Mouse (Mus musculus): ENCODE data around the gene Spaca5. TPM values are rescaled to one million over a fixed set of nuclear protein-coding genes. Genes with fewer than 3 reads are reported as not detected.

The Spaca5 gene
- polyA plus RNA-seq (2014; fragmentation: Nextera tagmentation; extraction: Ambion mirVana) = not detected in 2 replicates

GRCm38 (mm10) chrX:21068106-21068505 is at the start of gene Spaca5:
TSS of gene Spaca5 (plus strand) at chrX:21068406.
- DNase-seq (ENCODE audit: low spot score) (no peak), ATAC-seq (ENCODE audit: low FRiP score) (no peak)
- H3K4me3 ChIP-seq (replicated peaks; ENCODE audit: low read length) = no peak within 1 kb of the TSS
- H3K9ac ChIP-seq = no peak within 1 kb of the TSS
- no peak within 1 kb of the TSS for H3K27ac ChIP-seq
- no peaks in the 10 kb centered on the region for H3K27me3 ChIP-seq (ENCODE audit: control insufficient read depth, insufficient read depth, low read length)
- H3K4me2 ChIP-seq (replicated peaks) = no peak within 1 kb of the TSS
- H3K4me1 ChIP-seq (replicated peaks; ENCODE audit: control insufficient read depth, insufficient read depth, low read length) = no peaks in the 10 kb centered on the region
- no peaks in the 10 kb centered on the region for H3K9me3 ChIP-seq (ENCODE audit: control insufficient read depth, low read length)
- H3K36me3 ChIP-seq (replicated peaks; ENCODE audit: control insufficient read depth, insufficient read depth) = no peaks in the 10 kb centered on the region

DNA sequence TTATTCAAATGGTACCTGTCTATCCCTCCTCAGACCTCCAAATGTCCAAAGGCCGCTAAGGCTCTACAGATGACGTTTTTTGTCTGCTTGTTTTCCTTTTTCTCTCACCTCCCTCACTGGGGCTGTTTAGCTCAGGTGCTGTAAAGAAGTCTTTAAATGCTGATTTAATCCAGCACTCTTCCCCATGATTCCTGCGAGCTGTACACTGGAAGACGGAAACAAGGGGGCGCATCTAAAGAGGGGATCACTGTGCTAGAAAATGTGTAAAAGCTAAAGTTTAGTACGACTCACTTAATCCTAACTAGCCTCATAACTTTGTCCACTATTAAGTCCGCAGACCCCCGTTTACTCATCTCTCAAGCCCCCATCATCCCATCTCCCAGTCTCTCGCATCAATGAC is 6.7 kb upstream of the Spaca5 start:
- H3K9ac ChIP-seq = peak overlapping the region; percentile 62
- peak overlapping the region; percentile 53 for H3K4me2 ChIP-seq (replicated peaks)
- H3K27ac ChIP-seq = peak overlapping the region; percentile 66
- H3K9me3 ChIP-seq (ENCODE audit: control insufficient read depth, low read length) = no peaks in the 10 kb centered on the region
- peak overlapping the region; percentile 46 for H3K4me3 ChIP-seq (replicated peaks; ENCODE audit: low read length)
- no peak for DNase-seq (ENCODE audit: low spot score)
- H3K4me1 ChIP-seq (replicated peaks; ENCODE audit: control insufficient read depth, insufficient read depth, low read length) = no peaks in the 10 kb centered on the region; the same call in 1 of the 2 replicates
- WGBS = 25% methylated on average over 9 of the region's 9 CpGs
- H3K36me3 ChIP-seq (replicated peaks; ENCODE audit: control insufficient read depth, insufficient read depth) = no peaks in the 10 kb centered on the region
- peak; percentile 54; the same call in 1 of the 2 replicates for ATAC-seq (ENCODE audit: low FRiP score)
- H3K27me3 ChIP-seq (ENCODE audit: control insufficient read depth, insufficient read depth, low read length) = no peaks in the 10 kb centered on the region

DNA sequence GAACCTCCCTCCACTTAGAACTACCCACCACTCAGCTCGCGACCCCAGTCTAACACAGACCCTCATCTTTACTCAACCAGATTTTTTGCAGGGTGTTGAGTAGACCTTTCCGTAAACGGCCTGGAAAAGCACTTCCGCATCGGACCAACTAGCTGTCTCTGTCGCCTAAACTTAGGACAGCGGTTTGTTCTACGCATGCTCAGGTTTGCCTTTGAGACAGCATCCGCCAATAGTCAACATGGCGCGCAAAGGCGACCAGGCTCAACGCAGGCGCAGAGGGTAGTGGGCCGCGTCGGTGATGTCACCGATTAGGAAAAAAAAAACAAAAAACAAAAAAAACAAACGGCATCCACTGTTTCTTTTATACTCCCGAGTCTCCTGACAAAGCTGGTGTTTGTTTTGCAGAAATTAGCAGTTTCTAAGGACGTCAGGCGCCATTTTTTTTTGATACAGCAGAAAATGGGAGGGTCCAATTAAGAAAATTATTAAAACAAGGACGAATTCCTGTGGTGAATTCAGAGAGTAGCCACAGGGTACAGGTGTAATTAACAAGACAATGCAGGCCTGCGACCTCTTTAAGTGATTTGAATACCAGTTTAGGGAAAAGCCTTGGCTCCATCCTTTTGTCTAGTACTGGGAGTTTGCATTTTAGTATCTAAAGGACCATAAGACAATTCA is 6.2 kb upstream of the Spaca5 start, which contains the start of gene Zfp182:
Gene Zfp182, minus strand, starts transcription at position 451 of the 678 bp plus-strand sequence.
- no peaks in the 10 kb centered on the region for H3K9me3 ChIP-seq (ENCODE audit: control insufficient read depth, low read length)

GRCm38 (mm10) chrX:21062544-21062890 is 5.7 kb upstream of the Spaca5 start:
- Histone ChIP-seq H3K9me3 (ENCODE audit: control insufficient read depth, low read length) (no peaks in the 10 kb centered on the region), H3K27me3 (ENCODE audit: control insufficient read depth, insufficient read depth, low read length) (no peaks in the 10 kb centered on the region), H3K4me1 (replicated peaks; ENCODE audit: control insufficient read depth, insufficient read depth, low read length) (no peaks in the 10 kb centered on the region; the same call in 1 of the 2 replicates), H3K4me2 (replicated peaks) (peak overlapping the region; percentile 42), H3K4me3 (replicated peaks; ENCODE audit: low read length) (peak overlapping the region; percentile 46), H3K9ac (peak overlapping the region; percentile 39), H3K36me3 (replicated peaks; ENCODE audit: control insufficient read depth, insufficient read depth) (no peaks in the 10 kb centered on the region), H3K27ac (peak overlapping the region; percentile 66)
- 83% methylated on average over 3 of the region's 3 CpGs for WGBS
- ATAC-seq (ENCODE audit: low FRiP score) (peak; percentile 39; the same call in 1 of the 2 replicates), DNase-seq (ENCODE audit: low spot score) (no peak)

More for the DNA sequence above, 6.2 kb upstream of the Spaca5 start, which contains the start of gene Zfp182:
- DNase-seq (ENCODE audit: low spot score) = peak; percentile 83
- Histone ChIP-seq H3K9ac (peak within 1 kb of the TSS; percentile 62), H3K4me2 (replicated peaks) (peak within 1 kb of the TSS; percentile 53), H3K36me3 (replicated peaks; ENCODE audit: control insufficient read depth, insufficient read depth) (no peaks in the 10 kb centered on the region), H3K4me3 (replicated peaks; ENCODE audit: low read length) (peak within 1 kb of the TSS; percentile 46), H3K4me1 (replicated peaks; ENCODE audit: control insufficient read depth, insufficient read depth, low read length) (no peaks in the 10 kb centered on the region; the same call in 1 of the 2 replicates), H3K27ac (peak within 1 kb of the TSS; percentile 66), H3K27me3 (ENCODE audit: control insufficient read depth, insufficient read depth, low read length) (no peaks in the 10 kb centered on the region)
- ATAC-seq (ENCODE audit: low FRiP score) = peak; percentile 99
- WGBS = 20% methylated on average over 25 of the region's 25 CpGs

DNA sequence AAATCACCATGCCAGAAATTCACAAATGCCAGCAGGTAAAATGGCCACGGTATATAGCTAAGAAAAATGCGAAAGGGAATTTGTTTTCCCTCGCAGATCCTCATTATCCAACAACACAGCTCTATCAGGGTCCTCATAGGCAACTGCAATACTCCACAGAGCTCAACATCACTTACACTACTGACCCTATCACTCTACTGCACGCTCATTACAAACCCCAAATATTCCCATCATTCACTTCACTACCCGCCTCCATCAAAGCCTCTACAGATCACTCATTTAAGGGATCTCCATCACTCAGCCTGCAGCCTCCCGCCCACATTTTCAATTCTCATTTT is 20.4 kb downstream of the Spaca5 start:
- peak overlapping the region; percentile 86 for H3K27ac ChIP-seq
- H3K4me1 ChIP-seq (replicated peaks; ENCODE audit: control insufficient read depth, insufficient read depth, low read length) = no peaks in the 10 kb centered on the region
- peak overlapping the region; percentile 56 for H3K4me2 ChIP-seq (replicated peaks)
- peak; percentile 23 for DNase-seq (ENCODE audit: low spot score)
- peak overlapping the region; percentile 41 for H3K4me3 ChIP-seq (replicated peaks; ENCODE audit: low read length)
- peak; percentile 50; the same call in 1 of the 2 replicates for ATAC-seq (ENCODE audit: low FRiP score)
- H3K27me3 ChIP-seq (ENCODE audit: control insufficient read depth, insufficient read depth, low read length) = no peaks in the 10 kb centered on the region
- peak overlapping the region; percentile 52 for H3K9ac ChIP-seq
- WGBS = 30% methylated on average over 6 of the region's 6 CpGs
- peaks cover 5% of the 10 kb centered on the region; the same call in 1 of the 2 replicates for H3K9me3 ChIP-seq (ENCODE audit: control insufficient read depth, low read length)
- no peaks in the 10 kb centered on the region; the same call in 1 of the 2 replicates for H3K36me3 ChIP-seq (replicated peaks; ENCODE audit: control insufficient read depth, insufficient read depth)

DNA sequence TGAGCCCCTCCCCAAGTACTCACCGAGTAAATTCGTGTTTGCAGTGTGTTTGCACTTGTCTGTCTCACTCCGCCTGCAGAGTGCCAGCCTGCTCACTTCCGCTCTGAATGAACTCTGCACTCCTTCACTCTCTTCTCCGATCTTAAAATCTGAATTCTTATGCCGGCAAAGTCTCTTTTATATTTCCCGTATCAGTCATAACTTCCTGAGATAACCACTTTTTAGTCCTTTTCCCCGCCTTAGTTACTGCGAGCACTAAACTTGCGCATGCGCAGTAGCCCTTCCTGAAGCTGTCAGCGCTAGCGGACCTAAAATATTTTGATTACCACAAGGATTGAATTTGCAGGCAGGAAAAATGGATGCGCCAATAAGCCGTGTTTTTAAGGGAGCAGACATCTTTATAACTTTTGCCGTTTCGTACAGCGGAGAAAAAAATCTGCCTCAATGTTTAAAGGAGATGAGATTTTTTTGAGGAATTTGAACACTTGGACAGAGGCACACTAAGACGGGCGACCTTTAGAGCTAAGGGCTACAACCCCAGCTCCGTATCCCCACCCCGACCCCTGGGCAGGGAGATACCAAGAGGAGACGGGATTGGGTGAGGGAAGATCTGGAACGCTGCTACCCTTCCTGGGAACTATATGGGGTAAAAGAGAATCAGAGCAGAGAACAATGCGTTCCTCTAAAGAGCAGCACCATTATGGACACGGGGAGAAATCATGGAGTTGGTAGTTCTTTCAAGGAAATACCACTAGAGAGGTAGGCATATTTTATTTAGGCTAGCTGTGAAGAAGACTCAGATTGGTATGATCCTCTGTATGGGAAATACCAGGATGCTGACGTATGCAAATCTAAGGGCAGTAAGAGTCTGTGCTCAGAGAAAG is 21.0 kb downstream of the Spaca5 start, which contains the start of gene Zfp300:
Gene Zfp300, minus strand, starts transcription at position 545 of the 884 bp plus-strand sequence.
- Histone ChIP-seq H3K4me1 (replicated peaks; ENCODE audit: control insufficient read depth, insufficient read depth, low read length) (no peaks in the 10 kb centered on the region), H3K36me3 (replicated peaks; ENCODE audit: control insufficient read depth, insufficient read depth) (no peaks in the 10 kb centered on the region), H3K27ac (peak within 1 kb of the TSS; percentile 86), H3K9ac (peak within 1 kb of the TSS; percentile 52), H3K27me3 (ENCODE audit: control insufficient read depth, insufficient read depth, low read length) (no peaks in the 10 kb centered on the region), H3K4me2 (replicated peaks) (peak within 1 kb of the TSS; percentile 56), H3K9me3 (ENCODE audit: control insufficient read depth, low read length) (no peaks in the 10 kb centered on the region), H3K4me3 (replicated peaks; ENCODE audit: low read length) (peak within 1 kb of the TSS; percentile 41)
- ATAC-seq (ENCODE audit: low FRiP score) (peak; percentile 94), DNase-seq (ENCODE audit: low spot score) (peak; percentile 76)
- WGBS = 22% methylated on average over 27 of the region's 27 CpGs

- Histone ChIP-seq H3K27ac (peak overlapping the region; percentile 86), H3K4me2 (replicated peaks) (peak overlapping the region; percentile 56), H3K4me3 (replicated peaks; ENCODE audit: low read length) (peak overlapping the region; percentile 41), H3K4me1 (replicated peaks; ENCODE audit: control insufficient read depth, insufficient read depth, low read length) (no peaks in the 10 kb centered on the region), H3K36me3 (replicated peaks; ENCODE audit: control insufficient read depth, insufficient read depth) (no peaks in the 10 kb centered on the region), H3K27me3 (ENCODE audit: control insufficient read depth, insufficient read depth, low read length) (no peaks in the 10 kb centered on the region), H3K9ac (peak overlapping the region; percentile 52), H3K9me3 (ENCODE audit: control insufficient read depth, low read length) (no peaks in the 10 kb centered on the region)
- ATAC-seq (ENCODE audit: low FRiP score) = peak; percentile 59; the same call in 1 of the 2 replicates
- DNase-seq (ENCODE audit: low spot score) = no peak
- WGBS = 47% methylated on average over 7 of the region's 7 CpGs
Measured at GRCm38 (mm10) chrX:21089867-21090239, 21.6 kb downstream of the Spaca5 start.

- no peaks in the 10 kb centered on the region for H3K9me3 ChIP-seq (ENCODE audit: control insufficient read depth, low read length)
- no peak within 1 kb of the TSS for H3K27ac ChIP-seq
- H3K9ac ChIP-seq = no peak within 1 kb of the TSS
- H3K36me3 ChIP-seq (replicated peaks; ENCODE audit: control insufficient read depth, insufficient read depth) = no peaks in the 10 kb centered on the region
- ATAC-seq (ENCODE audit: low FRiP score) (no peak), DNase-seq (ENCODE audit: low spot score) (no peak)
- 84% methylated on average over 4 of the region's 4 CpGs for WGBS
- no peak within 1 kb of the TSS for H3K4me2 ChIP-seq (replicated peaks)
- H3K4me3 ChIP-seq (replicated peaks; ENCODE audit: low read length) = no peak within 1 kb of the TSS
- no peaks in the 10 kb centered on the region for H3K27me3 ChIP-seq (ENCODE audit: control insufficient read depth, insufficient read depth, low read length)
- no peaks in the 10 kb centered on the region for H3K4me1 ChIP-seq (replicated peaks; ENCODE audit: control insufficient read depth, insufficient read depth, low read length)
Measured at GRCm38 (mm10) chrX:21115520-21115919, 47.3 kb downstream of the Spaca5 start, which contains the start of gene Ssxa1. TSS of gene Ssxa1 (plus strand) at chrX:21115820.

Data from hindbrain, embryonic 14.5 days (tissue).